Mouse (Mus musculus) frontal cortex, adult (tissue): ENCODE data around the gene Cd44.
A peak's percentile ranks its signal among the peaks of the same experiment; 100 is the strongest.

Experiments used
- ATAC-seq: cut with Nextera tagmentation; 2 replicates; pipeline ENCODE4 v1.9.2; 2017; ENCODE audit warnings: mild to moderate bottlenecking, moderate library complexity, mixed read lengths; ENCODE audit not compliant: low TSS enrichment

Gene Cd44

DNA sequence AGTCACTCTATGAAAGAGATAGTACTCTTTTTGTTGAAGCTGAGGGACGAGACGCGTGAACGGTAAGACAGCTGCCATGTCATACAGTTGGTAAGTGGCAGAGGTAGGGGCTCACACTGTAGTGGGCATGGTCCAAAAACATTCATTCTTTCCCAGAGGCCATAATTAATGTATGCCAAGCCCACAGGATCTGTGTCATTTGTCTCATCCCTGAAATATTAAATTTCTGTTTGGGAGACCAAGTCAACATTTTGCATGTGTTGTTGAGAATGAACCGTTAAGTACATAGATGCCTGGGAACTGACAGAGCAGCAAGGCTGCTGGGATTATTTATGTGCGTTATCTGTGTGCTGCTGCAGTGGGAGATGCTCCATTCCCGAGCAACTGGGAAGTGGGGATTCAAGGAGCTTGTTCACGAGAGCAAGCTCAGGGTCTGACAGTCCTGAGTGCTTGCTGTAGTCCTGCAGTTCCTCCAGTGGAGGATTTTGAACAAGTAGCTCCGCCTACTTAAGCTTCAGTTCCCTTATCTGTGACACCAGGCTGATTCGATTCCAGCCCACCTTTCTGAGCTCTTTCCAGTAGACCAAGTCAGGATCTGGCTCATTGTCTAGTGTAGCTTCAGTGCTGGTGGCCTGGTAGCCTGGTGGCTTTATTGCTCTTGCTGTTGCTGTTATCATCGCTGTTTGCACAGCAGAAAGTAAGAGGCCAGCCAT lies 12.5 kb upstream of the Cd44 start:
- ATAC-seq, result no peak

DNA sequence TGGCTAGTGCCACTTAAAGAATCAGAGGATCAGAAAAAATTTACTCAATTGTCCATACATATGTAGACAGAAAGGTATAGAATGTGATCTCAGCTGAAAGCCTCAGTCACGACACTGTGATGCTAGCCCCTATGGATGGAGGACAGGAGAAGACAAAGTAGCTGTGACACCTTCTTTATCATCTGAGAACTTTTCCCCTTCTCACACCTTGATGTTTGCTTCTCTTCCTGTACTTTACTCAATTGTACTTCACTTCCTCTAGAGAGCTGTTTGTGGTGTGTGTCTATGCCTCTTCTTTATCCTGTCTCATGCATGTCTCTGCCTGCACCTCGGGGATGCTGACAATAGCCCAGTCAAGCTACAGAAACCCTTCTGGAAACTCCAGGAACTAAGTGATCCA lies 11.5 kb upstream of the Cd44 start:
- ATAC-seq, result no peak

DNA sequence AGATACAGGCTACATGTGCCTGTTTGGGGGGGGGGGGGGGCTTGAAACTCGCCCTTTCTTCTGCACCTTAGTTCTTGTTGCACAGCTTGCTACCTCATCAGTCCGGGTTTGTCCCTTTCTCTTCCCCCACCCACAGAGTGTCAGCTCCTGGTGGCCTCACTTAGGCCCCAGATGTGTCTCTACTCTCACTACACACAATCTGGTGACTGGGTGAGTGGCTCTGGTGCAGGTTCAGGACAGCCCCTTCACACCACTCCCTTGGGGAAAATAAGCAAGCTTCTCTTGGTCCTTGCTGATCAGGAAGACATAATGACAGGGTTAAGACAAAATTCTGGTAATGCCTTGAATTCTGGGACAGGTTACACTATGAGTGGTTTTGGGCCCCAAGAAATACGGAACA lies 11.0 kb upstream of the Cd44 start:
- ATAC-seq, result no peak

DNA sequence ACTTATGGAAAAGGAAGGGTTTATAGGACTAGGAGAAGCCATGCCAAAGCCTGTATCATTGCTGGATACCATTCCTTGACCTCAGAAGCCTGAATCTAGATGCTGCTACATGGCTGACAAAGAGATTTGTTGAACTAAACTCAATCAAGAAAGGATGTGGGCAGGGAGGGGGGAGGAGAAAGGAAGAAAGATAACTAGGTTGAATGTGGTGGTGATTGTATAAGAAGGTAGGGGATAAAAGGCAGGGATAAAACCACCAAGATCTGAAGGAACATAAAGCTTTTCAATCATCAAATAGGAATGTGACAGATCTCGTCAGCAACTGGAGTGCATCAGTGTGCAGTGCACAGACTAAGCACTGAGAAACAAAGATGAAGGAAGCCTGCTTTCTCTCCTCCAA lies 7.9 kb upstream of the Cd44 start:
- ATAC-seq, result no peak

DNA sequence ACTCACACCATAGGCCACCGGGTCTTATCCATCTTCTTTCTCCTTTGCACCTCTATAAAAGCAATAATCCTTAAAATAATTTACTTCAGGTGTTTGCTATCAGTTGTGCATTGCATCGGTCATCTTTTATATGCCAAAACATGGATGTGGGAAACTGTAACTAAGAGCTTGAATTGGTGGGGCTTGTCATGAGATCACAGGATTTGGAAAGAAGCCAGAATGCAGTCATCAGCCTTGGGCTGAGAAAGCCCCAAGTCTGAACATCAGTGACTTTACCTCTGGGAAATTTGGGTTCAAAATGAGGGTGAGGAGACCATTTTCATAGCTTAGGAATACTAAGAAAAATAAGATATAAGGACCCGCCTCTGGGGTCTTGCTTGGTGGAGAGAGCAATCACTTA lies 4.1 kb upstream of the Cd44 start:
- no peak for ATAC-seq

DNA sequence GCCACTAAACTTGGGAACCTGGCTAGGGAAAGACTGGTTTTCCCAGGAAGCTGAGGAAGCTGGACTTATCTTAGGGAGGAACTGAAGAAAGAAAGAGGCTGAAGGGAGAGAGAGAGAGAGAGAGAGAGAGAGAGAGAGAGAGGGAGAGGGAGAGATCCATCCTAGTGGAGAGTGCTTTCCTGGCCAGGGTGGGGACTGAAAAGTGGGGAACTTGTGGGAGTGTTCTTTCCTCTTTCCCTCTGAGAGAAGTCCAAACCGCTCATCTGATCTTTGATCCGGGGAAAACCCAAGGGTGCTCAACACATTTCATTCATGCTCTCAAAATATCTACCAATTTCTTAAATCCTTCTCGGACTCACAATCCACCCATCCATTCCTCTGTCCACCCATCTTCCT lies 361 bp upstream of the Cd44 start:
- ATAC-seq, result no peak

DNA sequence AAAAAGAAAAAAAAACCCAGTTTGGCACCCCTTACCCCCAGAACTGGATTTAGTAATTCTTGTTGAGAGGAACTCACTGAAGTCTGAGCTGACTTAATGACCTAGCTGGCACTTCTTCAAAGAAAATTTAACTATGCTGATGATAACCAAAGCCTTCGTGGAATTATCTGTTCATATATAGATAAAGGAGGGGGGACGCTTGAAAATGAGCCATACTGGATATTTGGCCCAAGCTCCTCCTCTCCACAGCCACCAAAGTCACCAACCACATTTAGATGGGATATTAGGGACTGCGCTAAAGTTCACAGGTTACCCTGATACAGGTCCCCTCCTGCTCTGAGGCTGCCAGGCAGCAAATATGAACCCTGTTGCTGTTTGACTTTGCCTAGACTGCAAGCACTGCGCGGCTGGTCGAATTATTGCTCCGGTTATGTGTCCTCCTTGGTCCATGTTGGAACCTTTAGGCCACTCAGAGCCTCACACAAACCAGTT lies 1.2 kb downstream of the Cd44 start:
- no peak for ATAC-seq

DNA sequence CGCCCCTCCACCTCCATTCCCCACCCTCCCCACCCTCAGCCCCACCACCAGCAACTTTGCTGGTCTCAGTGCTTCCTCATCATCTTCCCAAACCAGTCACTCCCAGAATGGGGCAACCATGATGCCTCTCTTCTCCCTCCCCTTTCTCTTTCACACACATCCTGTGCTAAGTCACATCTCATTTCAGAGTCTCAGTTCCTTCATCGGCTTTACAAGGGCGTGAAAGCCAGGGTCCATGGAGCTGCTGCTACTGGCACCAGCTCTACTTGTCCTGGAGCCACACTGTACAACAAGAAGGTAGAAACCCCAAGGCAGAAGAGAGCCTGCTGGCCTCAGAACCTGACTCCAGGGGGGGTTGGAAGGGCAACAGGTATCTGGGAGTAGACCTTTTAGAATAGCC lies 2.2 kb downstream of the Cd44 start:
- no peak for ATAC-seq

DNA sequence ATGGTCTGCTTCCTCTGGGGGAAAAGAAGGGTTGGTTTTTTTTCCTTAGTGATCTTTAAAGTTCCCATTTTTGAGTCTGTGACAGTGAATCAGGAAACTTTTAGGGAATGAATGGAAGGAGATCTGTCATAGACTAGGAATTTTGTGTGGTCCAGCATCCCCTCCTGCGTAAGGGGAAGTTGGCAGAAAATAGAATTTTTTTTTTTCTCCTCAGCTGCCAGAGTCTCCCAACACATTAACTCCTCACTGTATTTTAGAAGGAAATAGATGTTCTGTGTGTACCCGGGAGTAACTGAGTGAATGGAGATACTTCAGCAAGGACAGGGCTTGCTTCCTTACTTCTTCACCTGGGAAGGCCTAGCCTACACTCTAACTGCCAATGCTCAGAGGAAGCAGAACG lies 2.9 kb downstream of the Cd44 start:
- no peak for ATAC-seq

DNA sequence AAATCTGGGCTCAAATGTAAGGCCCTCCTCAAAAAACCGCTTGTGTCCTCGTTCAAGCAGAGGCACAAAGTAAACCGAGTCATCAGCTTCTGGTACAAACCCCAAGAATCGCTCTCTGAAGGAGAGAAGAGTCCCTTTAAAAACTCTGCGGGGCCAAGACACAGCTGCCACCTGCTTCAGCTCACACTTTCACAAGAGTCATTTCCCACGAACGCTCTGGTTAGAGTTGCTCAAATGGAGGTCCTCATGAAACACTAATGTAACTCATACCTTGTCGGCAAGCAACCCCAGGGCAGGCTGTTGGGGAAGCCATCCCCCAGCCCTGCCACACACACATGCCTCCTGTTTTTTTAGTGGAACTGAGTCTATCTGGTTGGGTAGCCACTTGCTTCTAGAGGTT lies 5.3 kb downstream of the Cd44 start:
- ATAC-seq, result no peak

DNA sequence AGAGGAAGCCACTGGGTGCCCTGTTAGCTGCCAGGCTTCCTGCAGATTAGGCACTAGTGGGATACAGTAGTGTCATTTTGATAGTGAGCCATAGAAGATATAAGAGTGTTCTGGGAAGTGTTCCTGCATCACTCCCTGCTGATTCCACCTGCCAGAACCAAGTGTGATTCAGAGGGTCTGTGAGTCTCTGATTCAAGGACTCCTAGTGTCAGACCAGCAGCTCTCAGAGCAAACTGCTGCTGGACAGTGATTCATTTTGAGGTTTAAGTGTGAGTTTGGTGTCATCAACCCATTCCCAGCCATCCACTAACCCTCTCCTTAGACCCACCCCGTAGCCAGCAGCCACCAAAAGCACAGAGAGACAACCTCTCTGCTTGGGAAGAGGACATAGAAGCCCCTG lies 6.3 kb downstream of the Cd44 start:
- ATAC-seq, result no peak

DNA sequence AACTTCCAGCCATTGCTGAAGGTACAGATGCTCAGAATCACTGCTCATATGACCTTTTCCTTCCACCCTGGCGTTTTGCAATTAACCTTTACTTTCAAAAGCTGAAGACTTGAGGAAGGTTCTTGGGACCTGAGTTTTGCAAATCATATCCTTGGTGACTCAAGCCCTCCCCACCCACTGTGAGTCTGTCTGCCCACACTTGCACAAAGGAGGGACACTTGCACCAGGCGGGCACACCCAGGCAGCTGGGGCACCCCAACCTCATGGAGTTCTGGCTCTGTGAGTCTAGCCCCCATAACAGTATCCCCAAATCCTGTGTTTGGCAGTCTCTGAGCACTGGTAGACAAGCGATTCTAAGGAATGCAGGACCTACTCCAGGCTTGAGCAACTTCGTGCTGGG lies 6.7 kb downstream of the Cd44 start:
- 0 out of 2 replicates have a peak, but pooled peaks have one; percentile 16 for ATAC-seq

DNA sequence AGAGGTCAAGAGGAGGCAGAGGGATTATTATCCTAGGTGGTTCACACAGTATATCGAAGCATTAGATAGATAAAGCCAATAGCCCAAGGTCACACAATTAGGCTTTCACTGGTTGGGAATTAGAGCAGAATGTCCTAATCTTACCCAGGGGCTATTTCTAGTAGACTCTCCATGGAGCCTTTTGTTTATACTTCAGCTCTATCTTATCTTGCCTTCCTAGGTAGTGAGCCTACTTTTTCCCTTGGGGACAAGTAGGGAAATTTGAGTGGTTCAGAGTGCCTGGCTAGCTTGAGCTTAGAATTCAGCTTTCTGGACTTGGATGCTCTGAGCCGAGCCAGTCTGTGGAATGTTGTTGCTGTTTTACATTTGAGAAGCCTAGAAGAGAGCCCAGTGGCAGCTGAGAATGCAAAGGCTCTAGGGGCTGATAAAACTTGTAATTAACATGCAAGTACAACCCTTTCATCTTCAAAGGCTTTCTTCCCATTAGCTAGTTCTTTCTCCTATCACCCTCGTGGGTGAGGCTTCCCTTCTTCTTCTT lies 12.7 kb downstream of the Cd44 start:
- no peak for ATAC-seq

DNA sequence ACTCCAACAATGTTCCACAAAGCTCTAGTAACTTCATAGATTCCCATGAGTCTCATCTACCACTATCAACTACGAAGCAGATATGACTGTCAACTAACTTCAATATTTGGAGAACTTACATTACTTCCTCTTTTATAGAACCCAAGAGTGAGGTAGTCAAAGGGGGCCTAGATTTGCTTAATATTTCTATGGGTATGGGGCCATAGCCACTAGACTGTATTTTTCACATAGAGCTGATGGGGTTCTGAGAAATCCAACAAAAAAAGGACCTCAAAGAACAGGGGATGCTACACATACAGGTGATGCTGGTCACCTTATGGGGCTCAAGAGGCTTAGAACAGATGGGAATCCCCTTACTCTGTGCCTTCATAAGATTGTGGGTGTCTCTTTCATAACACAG lies 14.3 kb downstream of the Cd44 start:
- ATAC-seq, result no peak

DNA sequence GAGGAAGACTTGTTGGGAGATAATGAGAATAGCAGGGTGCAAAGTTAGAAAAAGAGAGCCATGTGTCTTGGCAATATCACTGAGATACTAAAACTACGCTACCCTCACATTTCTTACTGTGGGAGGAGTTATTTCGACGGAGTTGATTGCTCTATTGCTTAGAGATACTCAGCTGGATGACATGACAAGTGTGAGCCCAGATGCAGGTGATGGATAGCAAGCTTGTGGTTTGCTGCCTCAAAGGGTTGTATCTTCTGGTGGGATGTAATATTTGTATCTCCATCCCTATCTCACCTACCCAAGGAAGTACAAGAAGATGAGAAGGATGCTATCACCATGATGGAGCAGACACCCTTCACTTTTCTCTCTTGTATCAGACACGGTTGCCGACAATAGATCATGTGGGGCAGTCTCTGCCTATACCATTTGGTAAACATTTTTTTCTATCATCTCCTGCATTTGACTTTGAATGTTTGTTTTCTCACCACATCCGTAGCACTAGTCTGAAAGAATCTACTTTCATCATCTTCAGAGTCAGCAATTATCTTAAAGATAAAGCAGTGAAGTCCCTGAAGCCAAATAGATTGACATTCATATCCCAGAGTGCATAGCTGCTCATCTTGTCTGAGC lies 15.0 kb downstream of the Cd44 start:
- ATAC-seq, result no peak

DNA sequence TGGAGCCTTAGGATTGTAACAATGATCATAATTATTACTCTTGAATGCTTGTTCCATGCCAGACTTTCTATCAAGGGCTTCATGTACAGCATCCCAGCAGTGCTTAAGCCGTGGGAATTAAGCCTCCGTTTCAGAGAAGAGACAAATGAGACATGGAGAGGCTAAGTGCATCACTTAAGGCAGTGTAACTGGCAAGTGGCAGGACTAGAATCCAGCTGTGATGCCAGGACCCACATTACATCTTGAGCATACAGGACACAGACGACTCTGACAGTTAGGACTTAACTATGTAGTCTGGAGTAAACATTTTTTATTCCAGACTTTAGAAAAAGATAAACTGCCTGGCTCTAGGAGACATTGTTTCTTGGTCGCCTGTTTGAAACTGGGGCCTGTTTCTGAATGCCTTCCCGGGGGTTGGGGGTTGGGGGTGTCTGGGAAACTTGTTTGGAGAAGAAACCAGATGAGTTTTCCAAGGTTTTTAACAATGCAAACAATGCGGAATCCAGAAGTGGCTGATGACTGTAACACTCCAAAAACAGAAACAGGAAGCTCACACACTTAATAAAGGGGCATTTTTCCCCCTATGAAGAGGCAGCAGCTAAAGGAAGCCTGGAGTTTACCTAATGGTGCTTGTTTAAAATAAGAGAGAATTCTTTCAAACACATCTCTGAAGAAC lies 18.7 kb downstream of the Cd44 start:
- peak; percentile 23; the same call in 1 of the 2 replicates for ATAC-seq

DNA sequence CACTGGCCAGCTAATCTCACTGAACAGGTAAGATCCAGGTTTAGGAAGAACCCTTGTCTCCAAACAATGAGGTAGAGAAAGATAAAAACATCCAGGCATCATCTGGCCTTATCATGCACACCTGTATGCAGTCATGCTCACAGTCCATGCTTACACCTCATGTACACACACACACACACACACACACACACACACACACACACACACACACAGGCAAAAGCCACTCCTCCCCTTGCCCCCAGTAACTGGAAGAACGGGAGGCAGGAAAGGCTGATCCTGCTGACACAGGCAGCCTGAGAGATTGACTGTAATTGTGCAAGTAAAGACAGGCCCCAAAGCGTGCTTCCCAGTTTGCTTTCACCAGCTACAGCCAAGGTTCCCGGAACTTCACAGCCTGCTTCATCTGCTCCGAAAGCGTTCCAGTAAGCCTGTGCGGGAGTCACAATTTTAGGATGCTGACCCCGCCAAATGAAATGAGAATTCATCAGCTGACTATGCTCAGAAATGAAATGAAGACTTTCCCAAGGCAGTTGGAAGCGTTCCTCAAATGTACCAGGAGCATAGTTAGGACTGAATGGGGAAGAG lies 19.4 kb downstream of the Cd44 start:
- peak; percentile 69 for ATAC-seq

DNA sequence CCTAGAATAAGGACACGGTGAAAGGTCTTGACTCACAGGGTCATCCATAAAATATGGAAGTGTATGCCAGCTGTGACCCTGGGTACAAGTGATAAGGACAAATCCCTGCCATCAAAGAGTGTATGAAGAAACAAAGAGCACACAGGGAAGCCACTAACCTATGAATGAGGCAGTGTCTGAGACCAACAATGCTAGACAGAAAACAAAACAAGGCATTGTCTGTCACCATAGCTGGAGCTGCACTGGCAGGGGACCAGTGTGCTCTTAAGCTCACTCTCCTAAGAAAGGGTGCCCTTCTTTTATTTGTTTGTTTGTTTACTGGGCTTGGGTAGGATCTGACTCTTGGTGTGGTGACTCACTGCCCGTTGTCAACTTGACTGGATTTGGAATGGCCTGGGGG lies 23.0 kb downstream of the Cd44 start:
- no peak for ATAC-seq

DNA sequence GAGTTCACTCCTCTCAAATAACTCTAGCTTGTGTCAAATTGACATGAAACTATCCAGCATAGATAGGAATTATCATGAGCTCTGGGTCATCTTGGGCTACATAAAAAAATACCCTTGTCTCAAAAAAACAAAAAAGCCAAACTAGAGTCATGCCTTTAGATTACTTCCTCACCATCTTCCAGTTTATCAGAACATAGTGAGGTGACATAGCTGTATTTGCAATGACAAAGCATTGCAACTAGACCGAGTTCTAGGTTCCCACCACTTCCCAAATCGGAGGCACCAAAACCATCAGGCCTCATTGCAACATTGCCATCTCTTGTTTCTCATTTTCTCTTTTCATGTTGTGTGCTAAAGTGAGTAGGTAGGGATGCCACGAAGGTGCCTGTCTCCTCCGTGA lies 24.0 kb downstream of the Cd44 start:
- no peak for ATAC-seq

DNA sequence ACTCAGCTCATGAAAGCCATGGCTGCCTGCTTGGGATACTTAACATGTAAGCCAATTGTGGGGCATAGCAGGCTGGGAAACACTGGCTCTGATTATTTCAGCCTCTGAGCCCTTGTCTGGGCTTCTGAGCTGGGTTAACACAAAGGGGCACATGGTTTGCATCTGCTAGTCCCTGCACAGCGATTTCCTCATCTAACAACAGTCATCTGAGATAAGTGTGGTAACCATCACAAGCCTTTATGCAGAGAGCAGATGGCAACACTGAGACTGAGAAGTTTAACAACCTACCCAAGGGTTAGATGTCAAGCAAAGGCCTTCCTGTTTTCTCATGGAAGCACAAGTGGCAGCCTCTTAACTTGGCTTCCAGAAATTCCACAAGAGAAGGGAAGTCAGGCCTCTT lies 25.3 kb downstream of the Cd44 start:
- no peak for ATAC-seq

DNA sequence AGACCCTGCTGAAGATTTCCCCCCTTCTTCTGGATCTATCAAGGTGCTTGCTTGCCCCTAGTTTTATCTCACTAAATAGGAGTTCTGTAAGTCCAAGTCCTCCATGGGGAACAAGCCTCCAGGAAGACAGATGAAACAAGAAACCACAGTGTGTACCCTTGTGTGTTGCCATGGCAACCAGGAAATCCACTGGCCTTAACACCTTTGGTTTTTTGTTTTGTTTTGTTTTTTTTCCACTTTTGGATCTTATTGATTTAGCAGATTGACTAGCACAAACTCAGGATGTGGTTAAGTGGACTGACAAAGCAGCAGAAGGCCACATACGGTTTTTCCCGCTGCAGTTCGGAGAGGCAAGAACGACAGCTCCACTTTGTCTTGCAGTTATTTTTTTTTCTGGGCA lies 27.6 kb downstream of the Cd44 start:
- no peak for ATAC-seq

DNA sequence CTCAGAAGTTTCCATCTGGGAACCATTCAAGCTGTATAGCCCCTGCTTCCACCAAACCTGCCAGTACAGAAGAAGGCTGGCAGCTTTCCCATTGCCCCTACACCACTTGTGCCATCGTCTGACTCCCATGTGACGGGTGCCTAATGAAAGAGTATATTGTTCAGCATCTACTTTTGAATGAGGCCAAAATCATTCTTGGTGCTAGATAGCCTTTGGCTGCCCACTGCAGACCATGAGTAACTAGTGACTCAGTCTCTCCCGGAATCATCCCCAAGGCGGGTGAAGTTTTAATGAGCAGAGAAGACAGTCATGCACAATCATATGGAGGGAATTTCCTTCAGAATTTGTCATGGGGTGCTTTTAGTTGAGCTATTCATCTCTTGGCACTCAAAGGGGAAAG lies 28.3 kb downstream of the Cd44 start:
- ATAC-seq, result no peak

DNA sequence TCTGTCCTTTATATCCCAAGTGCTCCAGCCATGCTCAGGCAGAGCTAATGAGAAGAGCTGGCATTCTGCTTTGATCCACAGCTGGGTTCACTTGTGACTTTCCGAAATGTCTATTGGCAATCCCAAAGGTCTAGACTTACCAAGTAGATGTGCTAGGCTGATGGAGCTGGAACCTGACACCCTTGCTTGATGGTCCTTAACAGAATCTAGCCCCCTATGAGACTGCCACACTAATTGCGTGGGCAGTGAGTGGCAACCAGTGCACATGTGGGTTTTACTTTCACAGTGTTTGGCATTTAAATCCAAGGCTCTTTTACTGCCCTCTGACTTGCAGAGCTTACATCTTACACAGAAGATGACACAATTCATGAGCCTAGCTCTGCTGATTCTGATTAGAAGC lies 29.0 kb downstream of the Cd44 start:
- ATAC-seq, result no peak
